ENCODE assay signal across 26 mouse cellular contexts in the genomic region with DNA sequence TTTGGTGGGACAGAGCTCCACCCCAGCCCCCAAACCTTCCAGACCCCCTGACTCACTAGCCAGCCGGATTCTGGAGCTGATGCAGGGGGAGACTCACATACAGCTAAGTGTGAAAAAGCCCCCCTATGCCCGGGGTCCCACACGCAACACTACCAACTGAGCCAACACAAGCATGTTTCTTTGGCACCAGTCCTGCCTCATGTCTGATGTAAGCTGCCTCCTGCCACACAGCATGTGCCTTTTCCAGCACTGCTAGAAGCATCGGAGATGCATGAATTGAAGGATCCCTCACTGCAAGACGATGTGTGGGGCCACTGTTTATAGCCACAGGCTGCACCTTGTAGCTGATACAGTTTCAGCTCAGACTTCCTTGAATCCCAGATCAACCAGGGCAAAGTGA. TPM values are rescaled to one million over a fixed set of nuclear protein-coding genes. Genes with fewer than 3 reads are reported as not detected.
"Had no signal": no experiment of that assay in that cellular context is flagged by ENCODE, and none has a peak within 500 bp of the region (broad histone marks: within the 10 kb centered on the region; RNA-seq: fewer than 3 reads in every experiment).

No protein-coding gene starts in this region.

- ATAC-seq: liver, embryonic 12.5 days had no signal

- H3K27me3 ChIP-seq: limb, embryonic 13.5 days; lung, embryonic 15.5 days; neural tube, embryonic 12.5 days; neural tube, embryonic 15.5 days had no signal

- H3K36me3 ChIP-seq: limb, embryonic 10.5 days; limb, embryonic 13.5 days; liver, embryonic 12.5 days; liver, embryonic 15.5 days; lung, embryonic 15.5 days had no signal

- H3K4me2 ChIP-seq: limb, embryonic 13.5 days; liver, embryonic 12.5 days; liver, embryonic 15.5 days; lung, embryonic 15.5 days; neural tube, embryonic 12.5 days; neural tube, embryonic 15.5 days had no signal

- H3K9ac ChIP-seq: limb, embryonic 13.5 days; liver, embryonic 12.5 days; liver, embryonic 15.5 days; lung, embryonic 15.5 days; neural tube, embryonic 12.5 days; neural tube, embryonic 15.5 days had no signal

- H3K4me3 ChIP-seq: limb, embryonic 10.5 days; limb, embryonic 13.5 days; liver, embryonic 12.5 days; liver, embryonic 15.5 days; lung, embryonic 15.5 days; megakaryocyte, embryonic 14.5 days; midbrain, embryonic 10.5 days; neural tube, embryonic 12.5 days; neural tube, embryonic 15.5 days had no signal

- DNase-seq: kidney, adult 9 months; kidney, postnatal 14 days; kidney, postnatal 4 days; layer of hippocampus, postnatal 36 days; liver; lung, adult 18-20 months; lung, postnatal 10 days; lung, postnatal 36 days; midbrain, embryonic 14.5 days; right cerebral cortex, adult 18-20 months; right cerebral cortex, postnatal 14 days; right cerebral cortex, postnatal 4 days; thymus, postnatal 25 days had no signal

- H3K4me1 ChIP-seq: limb, embryonic 10.5 days; limb, embryonic 13.5 days; liver, embryonic 12.5 days; liver, embryonic 15.5 days; lung, embryonic 15.5 days; neural tube, embryonic 12.5 days; neural tube, embryonic 15.5 days had no signal

- H3K27ac ChIP-seq: limb, embryonic 10.5 days; limb, embryonic 13.5 days; liver, embryonic 12.5 days; liver, embryonic 15.5 days; lung, embryonic 15.5 days; midbrain, embryonic 10.5 days; neural tube, embryonic 12.5 days; neural tube, embryonic 15.5 days; stomach, postnatal 0 days had no signal

- H3K9me3 ChIP-seq: limb, embryonic 10.5 days; limb, embryonic 13.5 days; liver, embryonic 12.5 days; liver, embryonic 15.5 days; lung, embryonic 15.5 days; midbrain, embryonic 10.5 days; neural tube, embryonic 12.5 days; neural tube, embryonic 15.5 days had no signal

RNA-seq across cellular contexts. Expression of a gene that starts 14.6 kb away (rescaled TPM):
- polyA plus RNA-seq: limb, embryonic 10.5 days; liver, embryonic 12.5 days; liver, embryonic 15.5 days; lung, embryonic 15.5 days; neural tube, embryonic 12.5 days; thymus, postnatal 0 days had no signal

RNA-seq across cellular contexts. Expression of a gene that starts 17.2 kb away (rescaled TPM):
- polyA plus RNA-seq: kidney, embryonic 16.5 days; limb, embryonic 10.5 days; limb, embryonic 13.5 days; liver, embryonic 12.5 days; liver, embryonic 15.5 days; lung, embryonic 15.5 days; midbrain, embryonic 10.5 days; neural tube, embryonic 12.5 days; stomach, postnatal 0 days; thymus, postnatal 0 days had no signal

RNA-seq across cellular contexts. Expression of a gene that starts 36.0 kb away (rescaled TPM):
- total RNA-seq: layer of hippocampus, adult 8-10 months; layer of hippocampus, postnatal 36 days had no signal
